Mouse (Mus musculus): ENCODE results near the gene Lrp11. TPM values are rescaled to one million over a fixed set of nuclear protein-coding genes. Genes with fewer than 3 reads are reported as not detected.
A peak's percentile ranks its signal among the peaks of the same experiment; 100 is the strongest.
"Not testable (repeated sequence)": the region's sequence is repeated elsewhere in the genome, so short reads cannot be mapped to it uniquely, and the experiment has no call there.

Gene Lrp11
- polyA plus RNA-seq, 1 experiment from 2014 or later = 1.5 TPM

GRCm38 (mm10) chr10:7605168-7605567 is 15.6 kb downstream of the Lrp11 start:
- Histone ChIP-seq H3K27ac (no peak overlapping the region), H3K36me3 (no peaks in the 10 kb centered on the region), H3K4me2 (no peak overlapping the region), H3K9ac (no peak overlapping the region), H3K4me3 (no peak overlapping the region), H3K9me3 (no peaks in the 10 kb centered on the region), H3K4me1 (no peaks in the 10 kb centered on the region), H3K27me3 (no peaks in the 10 kb centered on the region)
- 73% methylated on average over 2 of the region's 2 CpGs for WGBS
- ATAC-seq (ENCODE audit: insufficient number of reproducible peaks, low FRiP score, low TSS enrichment, low read depth) = no peak

GRCm38 (mm10) chr10:7606437-7606836 is 16.8 kb downstream of the Lrp11 start:
- Histone ChIP-seq H3K9ac (no peak overlapping the region), H3K4me3 (no peak overlapping the region), H3K27me3 (no peaks in the 10 kb centered on the region), H3K4me1 (no peaks in the 10 kb centered on the region), H3K4me2 (no peak overlapping the region), H3K27ac (no peak overlapping the region), H3K9me3 (no peaks in the 10 kb centered on the region), H3K36me3 (no peaks in the 10 kb centered on the region)
- ATAC-seq (ENCODE audit: insufficient number of reproducible peaks, low FRiP score, low TSS enrichment, low read depth) = no peak
- 80% methylated on average over 2 of the region's 2 CpGs for WGBS

GRCm38 (mm10) chr10:7608611-7609010 is 19.0 kb downstream of the Lrp11 start:
- 92% methylated on average over 17 of the region's 17 CpGs for WGBS
- Histone ChIP-seq H3K4me2 (no peak overlapping the region), H3K9me3 (no peaks in the 10 kb centered on the region), H3K9ac (no peak overlapping the region), H3K36me3 (no peaks in the 10 kb centered on the region), H3K27me3 (no peaks in the 10 kb centered on the region), H3K27ac (no peak overlapping the region), H3K4me3 (no peak overlapping the region), H3K4me1 (no peaks in the 10 kb centered on the region)
- ATAC-seq (ENCODE audit: insufficient number of reproducible peaks, low FRiP score, low TSS enrichment, low read depth) = no peak

GRCm38 (mm10) chr10:7611647-7612046 is 22.0 kb downstream of the Lrp11 start:
- Histone ChIP-seq H3K9me3 (no peaks in the 10 kb centered on the region), H3K4me1 (no peaks in the 10 kb centered on the region), H3K36me3 (no peaks in the 10 kb centered on the region), H3K27ac (no peak overlapping the region), H3K4me3 (no peak overlapping the region), H3K4me2 (no peak overlapping the region), H3K9ac (no peak overlapping the region), H3K27me3 (no peaks in the 10 kb centered on the region)
- ATAC-seq (ENCODE audit: insufficient number of reproducible peaks, low FRiP score, low TSS enrichment, low read depth) = no peak
- WGBS = 66% methylated on average over 6 of the region's 6 CpGs

GRCm38 (mm10) chr10:7612210-7612609 is 22.6 kb downstream of the Lrp11 start:
- not testable (repeated sequence) for H3K4me1 ChIP-seq; H3K36me3 ChIP-seq; H3K27me3 ChIP-seq; H3K9ac ChIP-seq; H3K4me2 ChIP-seq; H3K4me3 ChIP-seq; ATAC-seq (ENCODE audit: insufficient number of reproducible peaks, low FRiP score, low TSS enrichment, low read depth); H3K27ac ChIP-seq; H3K9me3 ChIP-seq

- 84% methylated on average over 8 of the region's 8 CpGs for WGBS
- Histone ChIP-seq H3K9me3 (no peaks in the 10 kb centered on the region), H3K4me2 (no peak overlapping the region), H3K36me3 (no peaks in the 10 kb centered on the region), H3K4me3 (no peak overlapping the region), H3K9ac (no peak overlapping the region), H3K27me3 (no peaks in the 10 kb centered on the region), H3K27ac (no peak overlapping the region), H3K4me1 (no peaks in the 10 kb centered on the region)
- no peak for ATAC-seq (ENCODE audit: insufficient number of reproducible peaks, low FRiP score, low TSS enrichment, low read depth)
Measured at GRCm38 (mm10) chr10:7614834-7615233, 25.2 kb downstream of the Lrp11 start.

GRCm38 (mm10) chr10:7617146-7617545 is 27.5 kb downstream of the Lrp11 start:
- not testable (repeated sequence) for H3K9ac ChIP-seq; H3K4me1 ChIP-seq; H3K4me3 ChIP-seq; H3K27ac ChIP-seq; H3K36me3 ChIP-seq; H3K27me3 ChIP-seq; H3K9me3 ChIP-seq; ATAC-seq (ENCODE audit: insufficient number of reproducible peaks, low FRiP score, low TSS enrichment, low read depth); H3K4me2 ChIP-seq
- 89% methylated on average over 11 of the region's 11 CpGs for WGBS

GRCm38 (mm10) chr10:7617556-7617955 is 28.0 kb downstream of the Lrp11 start:
- H3K9me3 ChIP-seq; H3K4me1 ChIP-seq; H3K9ac ChIP-seq; ATAC-seq (ENCODE audit: insufficient number of reproducible peaks, low FRiP score, low TSS enrichment, low read depth); H3K27ac ChIP-seq; H3K4me2 ChIP-seq; H3K27me3 ChIP-seq; H3K4me3 ChIP-seq; H3K36me3 ChIP-seq: not testable (repeated sequence)
- 58% methylated on average over 3 of the region's 3 CpGs for WGBS

- no peak overlapping the region for H3K4me2 ChIP-seq
- H3K9me3 ChIP-seq = no peaks in the 10 kb centered on the region
- ATAC-seq (ENCODE audit: insufficient number of reproducible peaks, low FRiP score, low TSS enrichment, low read depth) = 0 out of 2 replicates have a peak, but pooled peaks have one; percentile 35
- no peaks in the 10 kb centered on the region for H3K36me3 ChIP-seq
- 90% methylated on average over 3 of the region's 5 CpGs for WGBS
- H3K27me3 ChIP-seq = no peaks in the 10 kb centered on the region
- no peak overlapping the region for H3K4me3 ChIP-seq
- no peaks in the 10 kb centered on the region for H3K4me1 ChIP-seq
- H3K9ac ChIP-seq = no peak overlapping the region
- no peak overlapping the region for H3K27ac ChIP-seq
Measured at GRCm38 (mm10) chr10:7619821-7620241, 30.2 kb downstream of the Lrp11 start.

- no peak overlapping the region for H3K9ac ChIP-seq
- H3K27ac ChIP-seq = no peak overlapping the region
- H3K4me2 ChIP-seq = no peak overlapping the region
- no peaks in the 10 kb centered on the region for H3K27me3 ChIP-seq
- no peaks in the 10 kb centered on the region for H3K4me1 ChIP-seq
- no peak for ATAC-seq (ENCODE audit: insufficient number of reproducible peaks, low FRiP score, low TSS enrichment, low read depth)
- WGBS = 73% methylated on average over 5 of the region's 5 CpGs
- H3K36me3 ChIP-seq = no peaks in the 10 kb centered on the region
- H3K9me3 ChIP-seq = no peaks in the 10 kb centered on the region
- no peak overlapping the region for H3K4me3 ChIP-seq
Measured at GRCm38 (mm10) chr10:7620723-7621122, 31.1 kb downstream of the Lrp11 start.

- H3K36me3 ChIP-seq = no peaks in the 10 kb centered on the region
- H3K4me2 ChIP-seq = no peak overlapping the region
- H3K4me1 ChIP-seq = no peaks in the 10 kb centered on the region
- H3K27me3 ChIP-seq = no peaks in the 10 kb centered on the region
- WGBS = 91% methylated on average over 3 of the region's 3 CpGs
- H3K9me3 ChIP-seq = no peaks in the 10 kb centered on the region
- H3K9ac ChIP-seq = no peak overlapping the region
- no peak for ATAC-seq (ENCODE audit: insufficient number of reproducible peaks, low FRiP score, low TSS enrichment, low read depth)
- no peak overlapping the region for H3K4me3 ChIP-seq
- no peak overlapping the region for H3K27ac ChIP-seq
Measured at GRCm38 (mm10) chr10:7622378-7622777, 32.8 kb downstream of the Lrp11 start.

- no peak overlapping the region for H3K27ac ChIP-seq
- no peaks in the 10 kb centered on the region for H3K27me3 ChIP-seq
- WGBS = 95% methylated on average over 3 of the region's 3 CpGs
- no peak overlapping the region for H3K9ac ChIP-seq
- H3K4me2 ChIP-seq = no peak overlapping the region
- no peak for ATAC-seq (ENCODE audit: insufficient number of reproducible peaks, low FRiP score, low TSS enrichment, low read depth)
- no peaks in the 10 kb centered on the region for H3K4me1 ChIP-seq
- no peak overlapping the region for H3K4me3 ChIP-seq
- H3K36me3 ChIP-seq = peaks cover under 1% of the 10 kb centered on the region
- no peaks in the 10 kb centered on the region for H3K9me3 ChIP-seq
Measured at GRCm38 (mm10) chr10:7623861-7624518, 34.4 kb downstream of the Lrp11 start.

- no peaks in the 10 kb centered on the region for H3K9me3 ChIP-seq
- H3K9ac ChIP-seq = no peak overlapping the region
- H3K4me2 ChIP-seq = no peak overlapping the region
- ATAC-seq (ENCODE audit: insufficient number of reproducible peaks, low FRiP score, low TSS enrichment, low read depth) = no peak
- WGBS = 90% methylated on average over 4 of the region's 4 CpGs
- no peaks in the 10 kb centered on the region for H3K4me1 ChIP-seq
- H3K36me3 ChIP-seq = peaks cover 27% of the 10 kb centered on the region
- H3K4me3 ChIP-seq = no peak overlapping the region
- H3K27me3 ChIP-seq = no peaks in the 10 kb centered on the region
- H3K27ac ChIP-seq = no peak overlapping the region
Measured at GRCm38 (mm10) chr10:7629092-7629491, 39.5 kb downstream of the Lrp11 start.
